Mouse (Mus musculus): Measurements from ENCODE around the gene Odf3b.

Gene Odf3b

GRCm38 (mm10) chr15:89374801-89375534 is 4.1 kb downstream of the Odf3b start:
- no peak for DNase-seq (ENCODE audit: inconsistent ontology term)

- DNase-seq (ENCODE audit: inconsistent ontology term), result no peak
Measured at GRCm38 (mm10) chr15:89374340-89374739, 4.7 kb downstream of the Odf3b start.

GRCm38 (mm10) chr15:89373762-89374248 is 5.3 kb downstream of the Odf3b start, which contains the start of gene Sco2:
Gene Sco2 (minus strand): TSS chr15:89373846.
- DNase-seq (ENCODE audit: inconsistent ontology term), result peak; percentile 93

- peak; percentile 81 for DNase-seq (ENCODE audit: inconsistent ontology term)
Measured at GRCm38 (mm10) chr15:89373027-89373761, 5.9 kb downstream of the Odf3b start.

- DNase-seq (ENCODE audit: inconsistent ontology term), result no peak
Measured at GRCm38 (mm10) chr15:89372536-89372935, 6.5 kb downstream of the Odf3b start.

- no peak for DNase-seq (ENCODE audit: inconsistent ontology term)
Measured at GRCm38 (mm10) chr15:89372068-89372467, 7.0 kb downstream of the Odf3b start.

GRCm38 (mm10) chr15:89365141-89365551 is 13.9 kb downstream of the Odf3b start:
- DNase-seq (ENCODE audit: inconsistent ontology term), result no peak

GRCm38 (mm10) chr15:89363051-89363450 is 16.0 kb downstream of the Odf3b start:
- no peak for DNase-seq (ENCODE audit: inconsistent ontology term)

GRCm38 (mm10) chr15:89358784-89359183 is 20.3 kb downstream of the Odf3b start:
- no peak for DNase-seq (ENCODE audit: inconsistent ontology term)

GRCm38 (mm10) chr15:89356372-89356771 is 22.7 kb downstream of the Odf3b start:
- peak; percentile 98 for DNase-seq (ENCODE audit: inconsistent ontology term)

GRCm38 (mm10) chr15:89355241-89356187 is 23.6 kb downstream of the Odf3b start, which contains the start of the genes Lmf2 and Ncaph2:
Gene Lmf2 (minus strand): TSS chr15:89355659.
Gene Ncaph2 (plus strand): TSS chr15:89355719.
- DNase-seq (ENCODE audit: inconsistent ontology term), result peak; percentile 97

GRCm38 (mm10) chr15:89354455-89354854 is 24.6 kb downstream of the Odf3b start:
- DNase-seq (ENCODE audit: inconsistent ontology term), result no peak

GRCm38 (mm10) chr15:89353837-89354236 is 25.2 kb downstream of the Odf3b start:
- no peak for DNase-seq (ENCODE audit: inconsistent ontology term)

GRCm38 (mm10) chr15:89352795-89353194 is 26.3 kb downstream of the Odf3b start:
- no peak for DNase-seq (ENCODE audit: inconsistent ontology term)

GRCm38 (mm10) chr15:89352054-89352453 is 27.0 kb downstream of the Odf3b start:
- DNase-seq (ENCODE audit: inconsistent ontology term), result no peak

GRCm38 (mm10) chr15:89351302-89351701 is 27.8 kb downstream of the Odf3b start:
- DNase-seq (ENCODE audit: inconsistent ontology term), result no peak

GRCm38 (mm10) chr15:89350447-89350846 is 28.6 kb downstream of the Odf3b start:
- no peak for DNase-seq (ENCODE audit: inconsistent ontology term)

- DNase-seq (ENCODE audit: inconsistent ontology term), result no peak
Measured at GRCm38 (mm10) chr15:89343325-89343724, 35.8 kb downstream of the Odf3b start.

- no peak for DNase-seq (ENCODE audit: inconsistent ontology term)
Measured at GRCm38 (mm10) chr15:89341678-89342077, 37.4 kb downstream of the Odf3b start.

- DNase-seq (ENCODE audit: inconsistent ontology term), result no peak
Measured at GRCm38 (mm10) chr15:89340136-89340535, 38.9 kb downstream of the Odf3b start.

GRCm38 (mm10) chr15:89339696-89340095 is 39.4 kb downstream of the Odf3b start:
- DNase-seq (ENCODE audit: inconsistent ontology term), result no peak

- DNase-seq (ENCODE audit: inconsistent ontology term), result no peak
Measured at GRCm38 (mm10) chr15:89336422-89336821, 42.7 kb downstream of the Odf3b start.

Measured in Muller cell, postnatal 12 days (primary cell).